Mouse (Mus musculus) layer of hippocampus, adult 18-20 months (tissue): Measurements from ENCODE around the gene Ifna15. TPM values are rescaled to one million over a fixed set of nuclear protein-coding genes. Genes with fewer than 3 reads are reported as not detected.
"Not testable (repeated sequence)": the region's sequence is repeated elsewhere in the genome, so short reads cannot be mapped to it uniquely, and the experiment has no call there.

Source experiments
- DNase-seq, 2 experiments: peaks; one replicate each; pipeline ENCODE4 v3.0.0; 2022; ENCODE audit warnings: low spot score in 2 of 2
- long read RNA-seq: library from polyadenylated mRNA; stranded (forward); transcript quantifications from one replicate; pipeline ENCODE4 v2.0.0, GENCODE M21; 2021
- total RNA-seq, 2 experiments: library from RNA; stranded (reverse); gene quantifications; 2 replicates each; pipeline ENCODE4 v1.2.3; 2021

Gene Ifna15
- not detected for total RNA-seq
- long read RNA-seq, result 0 reads

DNA sequence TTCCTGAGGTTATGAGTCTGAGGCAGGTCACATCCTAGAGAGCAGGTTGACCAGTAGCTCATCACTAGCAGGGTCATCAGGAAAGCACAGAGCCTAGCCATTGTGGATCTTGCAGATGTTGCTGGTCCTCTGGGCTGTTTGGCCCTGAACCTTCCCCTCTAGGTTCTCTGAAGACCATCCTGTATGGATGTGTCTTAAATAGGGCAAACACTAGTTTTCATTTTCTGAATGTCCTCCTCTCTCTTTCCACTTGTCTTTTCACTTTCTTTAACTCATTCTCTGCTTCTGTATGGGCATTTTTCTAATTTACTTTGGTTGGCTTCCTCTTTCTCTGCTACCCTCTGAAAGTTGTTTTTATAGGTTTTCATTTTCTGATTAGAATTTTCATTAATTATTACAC, at the start of gene Ifna15:
Gene Ifna15 (minus strand): TSS at position 101 of the 400 bp plus-strand sequence.
- DNase-seq, result not testable (repeated sequence)

DNA sequence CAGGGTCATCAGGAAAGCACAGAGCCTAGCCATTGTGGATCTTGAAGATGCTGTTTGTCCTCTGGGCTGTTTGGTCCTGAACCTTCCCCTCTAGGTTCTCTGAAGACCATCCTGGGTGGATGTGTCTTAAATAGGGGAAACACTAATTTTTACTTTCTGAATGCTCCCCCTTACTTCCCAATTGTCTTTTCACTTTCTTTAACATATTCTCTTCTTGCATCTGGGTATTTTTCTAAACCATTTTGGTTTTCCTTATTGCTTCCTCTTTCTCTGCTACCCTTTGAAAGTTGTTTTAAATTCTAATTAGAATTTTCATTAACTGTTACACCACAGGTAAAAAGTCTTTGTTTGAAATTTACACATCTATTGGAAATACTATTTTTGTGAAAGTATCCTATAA, 45.2 kb upstream of the Ifna15 start, which contains the start of gene Ifna12:
Gene Ifna12 (minus strand): TSS at position 101 of the 400 bp plus-strand sequence.
- DNase-seq, result no peak

DNA sequence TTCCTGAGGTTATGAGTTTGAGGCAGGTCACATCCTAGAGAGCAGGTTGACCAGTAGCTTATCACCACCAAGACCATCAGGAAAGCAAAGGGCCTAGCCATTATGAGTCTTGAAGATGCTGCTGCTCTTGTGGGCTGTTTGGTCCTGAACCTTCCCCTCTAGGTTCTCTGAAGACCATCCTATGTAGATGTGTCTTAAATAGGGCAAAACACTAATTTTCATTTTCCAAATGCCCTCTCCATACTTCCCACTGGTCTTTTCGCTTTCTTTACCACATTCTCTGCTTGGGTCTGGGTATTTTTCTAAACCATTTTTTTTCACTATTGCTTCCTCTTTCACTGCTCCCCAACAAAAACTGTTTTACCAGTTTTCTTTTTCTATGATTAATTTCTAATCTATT, 34.2 kb upstream of the Ifna15 start, which contains the start of gene Ifna9:
Gene Ifna9 (minus strand): TSS at position 101 of the 400 bp plus-strand sequence.
- DNase-seq, result no peak

DNA sequence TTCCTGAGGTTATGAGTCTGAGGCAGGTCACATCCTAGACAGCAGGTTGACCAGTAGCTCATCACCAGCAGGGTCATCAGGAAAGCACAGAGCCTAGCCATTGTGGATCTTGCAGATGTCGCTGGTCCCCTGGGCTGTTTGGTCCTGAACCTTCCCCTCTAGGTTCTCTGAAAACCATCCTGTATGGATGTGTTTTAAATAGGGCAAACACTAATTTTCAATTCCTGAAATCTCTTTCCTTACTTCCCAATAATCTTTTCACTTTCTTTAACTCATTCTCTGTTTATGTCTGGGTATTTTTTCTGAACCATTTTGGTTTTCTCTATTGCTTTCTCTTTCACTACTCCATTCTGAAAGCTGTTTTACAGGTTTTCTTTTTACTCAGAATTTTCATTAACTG, 13.7 kb upstream of the Ifna15 start, which contains the start of gene Ifna14:
Gene Ifna14 (minus strand): TSS at position 101 of the 400 bp plus-strand sequence.
- no peak for DNase-seq

DNA sequence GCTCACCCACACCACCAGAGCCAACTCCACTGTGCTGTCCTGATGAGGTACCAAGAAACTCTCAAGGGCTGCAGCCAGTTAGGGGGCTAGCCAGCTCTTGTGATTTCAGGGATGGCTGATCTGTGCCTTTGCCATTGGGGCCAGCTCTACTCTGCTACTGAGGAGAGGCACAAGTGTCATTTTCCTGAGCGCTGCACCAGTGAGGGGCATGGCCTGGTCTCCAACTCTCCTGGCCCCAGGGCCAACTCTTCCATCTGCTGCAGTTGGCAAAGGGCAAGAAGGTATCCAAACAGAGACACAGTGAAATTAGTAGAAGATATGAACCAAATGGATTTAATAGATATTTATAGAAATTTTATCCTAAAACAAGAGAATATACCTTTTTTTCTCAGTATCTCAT, 3.7 kb upstream of the Ifna15 start:
- no peak for DNase-seq

DNA sequence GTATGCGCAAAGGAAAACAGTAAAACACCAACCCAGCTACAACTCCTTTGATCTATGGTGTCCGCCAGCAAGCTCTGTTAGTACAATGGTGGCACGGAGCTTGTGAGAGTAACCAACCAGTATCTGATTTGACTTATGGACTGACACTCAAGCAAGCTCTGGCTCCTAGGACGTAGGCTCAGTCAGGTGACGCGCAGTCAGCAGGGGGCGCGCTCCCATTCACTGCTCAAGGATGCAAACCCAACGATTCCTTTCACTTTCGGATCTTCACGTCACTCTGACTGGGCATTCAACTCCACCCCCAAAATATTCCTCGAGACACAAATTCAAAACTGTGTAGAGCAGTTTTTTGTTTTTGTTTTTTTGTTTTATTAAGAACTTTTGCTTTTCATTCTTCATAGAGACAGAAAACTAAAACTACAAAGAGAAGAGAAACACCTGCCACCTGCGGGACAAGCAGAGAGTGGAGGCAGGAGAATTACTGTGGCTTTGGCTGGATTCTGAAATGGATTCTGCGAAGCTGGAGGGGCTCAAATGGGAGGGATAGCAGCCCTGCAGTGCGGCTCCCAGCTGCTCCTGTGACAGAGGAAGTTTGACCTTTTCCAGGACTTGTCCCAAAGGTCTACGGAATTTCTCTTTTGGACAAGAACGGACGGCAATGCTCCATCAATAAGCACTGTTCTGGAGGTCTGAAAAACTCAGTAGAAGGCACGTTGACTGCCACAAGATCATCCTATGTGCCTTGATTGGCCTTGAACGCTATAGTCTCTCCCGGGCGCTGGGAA, 7.7 kb downstream of the Ifna15 start:
- DNase-seq, result peak; percentile 14 to 78

DNA sequence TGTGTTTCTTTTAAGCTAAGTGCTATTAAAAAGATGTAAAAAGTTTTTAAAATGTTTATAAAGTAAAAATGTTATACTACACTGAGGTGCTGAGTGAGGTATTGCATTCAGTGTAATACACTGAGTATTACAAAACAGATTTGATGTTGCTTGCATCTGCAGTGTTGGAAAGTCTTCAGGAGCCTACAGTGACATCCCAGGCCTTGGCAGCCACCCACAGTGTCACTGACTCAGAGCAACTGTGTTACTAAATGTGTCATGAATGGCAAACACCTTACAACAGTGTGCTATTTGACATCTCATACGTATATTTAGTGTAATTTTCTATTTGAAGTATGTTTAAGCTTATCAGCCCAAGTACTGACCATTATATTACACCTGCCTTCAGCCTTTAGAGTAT, 10.1 kb downstream of the Ifna15 start:
- no peak for DNase-seq

DNA sequence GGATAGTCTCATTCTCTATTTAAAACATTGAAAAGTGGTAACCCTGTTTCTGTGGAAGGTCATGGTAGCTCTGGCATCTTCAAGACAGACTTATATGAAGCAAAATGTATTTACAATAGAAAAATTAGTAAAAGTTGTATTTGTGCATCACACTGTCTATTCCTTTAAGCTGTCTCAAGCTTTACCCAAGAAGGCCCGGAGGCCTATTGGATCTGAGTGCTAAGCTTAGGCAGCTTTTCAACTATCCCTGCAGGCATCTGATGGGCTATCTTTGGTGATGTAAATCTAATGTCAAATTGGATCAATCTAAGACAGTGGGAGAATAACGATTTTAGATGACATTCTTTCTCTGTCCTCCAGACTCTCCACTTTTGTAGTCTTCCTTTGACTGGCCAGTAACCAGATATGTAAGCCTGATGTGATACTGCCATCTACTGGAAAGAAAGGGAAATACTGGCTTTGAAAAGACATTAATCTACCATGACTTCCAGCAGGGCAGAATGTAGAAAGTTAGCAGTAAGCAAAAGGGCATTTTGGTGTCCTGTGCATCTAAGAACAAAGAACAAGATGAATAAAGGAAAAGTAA, 14.3 kb downstream of the Ifna15 start:
- DNase-seq, result peak in 1 of 2 experiments; percentile 62

DNA sequence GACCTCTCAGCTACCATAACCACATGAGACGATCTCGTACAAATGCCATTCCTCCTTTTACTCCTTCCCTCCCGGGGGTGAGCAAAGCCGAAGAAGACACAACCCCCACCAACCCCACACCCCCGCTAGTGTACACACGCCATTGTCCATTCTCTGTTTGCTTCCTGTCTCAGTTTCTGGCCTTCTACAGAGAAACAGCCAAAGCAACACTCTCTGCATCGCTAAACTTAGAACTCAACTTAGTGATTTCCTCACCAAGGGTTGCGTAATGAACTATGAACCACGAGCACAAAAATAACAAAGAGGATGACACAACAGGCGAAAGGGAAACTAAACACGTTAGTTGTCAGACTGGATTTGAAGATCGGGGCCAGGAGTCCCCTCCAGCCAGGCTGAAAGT, 20.7 kb downstream of the Ifna15 start:
- peak in 1 of 2 experiments; percentile 12 for DNase-seq

DNA sequence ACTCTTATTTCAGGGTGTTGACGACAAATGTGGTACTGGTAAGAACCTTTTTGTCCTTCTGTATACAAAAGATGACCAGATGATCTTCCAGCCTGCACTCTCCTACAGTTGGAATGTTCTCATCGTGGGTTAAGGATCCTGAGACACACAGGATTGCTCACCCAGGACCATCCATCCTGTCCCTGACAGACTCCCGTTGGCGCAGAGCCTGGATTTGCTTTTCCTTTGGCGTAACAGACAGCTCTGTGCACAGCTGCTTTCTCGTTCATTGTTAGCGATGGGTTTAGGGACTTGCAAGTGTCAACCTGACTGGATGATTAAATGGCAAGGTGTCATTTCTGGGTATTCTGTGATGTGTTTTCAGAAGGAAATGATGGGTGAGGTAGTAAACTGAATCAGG, 21.4 kb downstream of the Ifna15 start:
- no peak for DNase-seq

DNA sequence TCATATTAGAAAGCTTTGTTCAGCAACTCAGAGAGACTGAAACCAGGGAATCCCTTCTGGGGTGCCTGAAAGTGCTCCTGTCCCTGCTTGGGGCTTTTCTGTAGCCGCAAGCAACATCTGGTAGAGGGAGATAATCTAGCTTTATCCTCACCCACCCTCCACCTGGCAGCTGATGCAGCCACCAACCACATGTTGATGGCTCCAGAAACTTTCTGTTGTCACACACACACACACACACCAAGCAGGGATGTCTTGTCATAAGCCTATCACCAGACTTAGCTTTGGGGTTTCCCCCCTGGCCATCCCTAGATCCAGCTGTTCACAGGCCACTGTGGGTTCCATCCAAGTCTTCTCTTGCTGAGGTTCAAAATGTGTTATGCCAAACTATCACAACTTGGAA, 22.3 kb downstream of the Ifna15 start:
- no peak for DNase-seq

DNA sequence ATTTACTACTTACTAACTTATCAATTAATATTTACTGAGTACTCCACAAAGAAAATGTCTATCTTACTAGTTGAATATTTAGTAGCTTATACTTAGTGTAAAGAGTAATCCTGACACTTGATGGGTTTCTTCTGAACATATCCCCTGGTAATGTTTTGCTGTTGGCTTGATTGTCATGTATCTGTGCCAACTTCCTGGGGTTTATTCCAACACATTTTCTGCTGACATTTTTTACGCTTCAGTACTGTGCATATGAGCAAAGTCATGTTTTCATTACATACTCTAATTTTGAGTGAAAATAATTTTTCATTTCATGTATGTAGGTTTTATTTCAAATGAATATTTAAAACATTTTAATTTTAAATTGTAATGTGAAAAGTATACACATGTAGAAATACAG, 23.1 kb downstream of the Ifna15 start:
- no peak for DNase-seq

DNA sequence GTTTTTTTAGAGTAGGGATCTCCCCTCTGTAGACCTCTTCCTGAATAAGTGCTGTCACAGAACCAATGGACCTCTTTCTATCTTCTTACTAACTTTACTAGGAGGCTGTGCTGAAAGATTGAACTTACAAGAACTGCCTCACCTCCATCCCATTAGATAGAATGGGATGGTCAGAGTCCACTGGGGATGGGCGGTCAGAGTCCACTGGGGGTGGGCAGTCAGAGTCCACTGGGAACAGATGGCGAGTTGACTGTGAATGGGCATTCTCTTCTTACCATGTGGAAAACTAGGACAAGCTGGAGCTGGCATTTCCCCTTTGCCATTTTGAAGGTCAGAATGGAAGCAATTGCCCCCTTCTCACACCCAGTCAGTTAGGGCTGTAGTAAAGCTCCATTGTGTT, 24.5 kb downstream of the Ifna15 start:
- DNase-seq, result no peak

DNA sequence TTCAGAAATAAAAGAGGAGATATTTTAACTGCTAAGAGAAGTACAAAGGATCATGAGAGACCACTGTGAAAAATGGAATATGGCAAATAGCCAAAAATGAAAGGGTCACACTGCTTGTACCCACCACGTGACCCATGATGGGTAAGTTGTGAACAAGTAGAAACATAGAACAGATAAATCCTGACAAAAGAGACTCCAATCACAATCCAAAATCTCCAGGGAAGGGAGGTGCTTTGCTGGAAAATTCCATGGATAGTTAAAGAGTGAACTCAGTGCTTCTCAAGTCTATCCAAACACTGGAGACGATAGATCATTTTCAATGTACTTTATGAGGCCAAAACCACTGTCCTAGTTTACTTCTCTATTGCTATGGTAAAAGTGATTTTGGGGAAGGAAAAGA, 27.2 kb downstream of the Ifna15 start:
- no peak for DNase-seq

DNA sequence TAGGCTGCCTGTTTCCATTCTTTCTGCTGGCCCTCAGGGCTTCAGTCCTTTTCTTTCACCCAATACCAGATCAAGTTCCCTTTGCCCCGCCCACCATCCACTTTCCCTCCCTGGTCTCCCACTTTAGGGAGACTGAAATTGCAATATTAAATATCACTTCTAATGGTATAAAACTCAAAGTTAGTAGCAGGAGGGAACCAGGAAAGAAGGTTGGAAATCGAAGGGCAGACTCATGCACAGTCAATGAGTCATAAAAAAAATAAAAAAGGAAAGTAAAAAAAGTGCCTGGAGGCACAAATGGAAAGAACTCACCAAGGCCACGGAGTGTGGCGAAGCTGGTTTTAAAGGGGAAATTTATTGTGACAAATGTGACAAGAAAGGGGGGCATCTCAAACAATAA, 27.8 kb downstream of the Ifna15 start:
- no peak for DNase-seq

DNA sequence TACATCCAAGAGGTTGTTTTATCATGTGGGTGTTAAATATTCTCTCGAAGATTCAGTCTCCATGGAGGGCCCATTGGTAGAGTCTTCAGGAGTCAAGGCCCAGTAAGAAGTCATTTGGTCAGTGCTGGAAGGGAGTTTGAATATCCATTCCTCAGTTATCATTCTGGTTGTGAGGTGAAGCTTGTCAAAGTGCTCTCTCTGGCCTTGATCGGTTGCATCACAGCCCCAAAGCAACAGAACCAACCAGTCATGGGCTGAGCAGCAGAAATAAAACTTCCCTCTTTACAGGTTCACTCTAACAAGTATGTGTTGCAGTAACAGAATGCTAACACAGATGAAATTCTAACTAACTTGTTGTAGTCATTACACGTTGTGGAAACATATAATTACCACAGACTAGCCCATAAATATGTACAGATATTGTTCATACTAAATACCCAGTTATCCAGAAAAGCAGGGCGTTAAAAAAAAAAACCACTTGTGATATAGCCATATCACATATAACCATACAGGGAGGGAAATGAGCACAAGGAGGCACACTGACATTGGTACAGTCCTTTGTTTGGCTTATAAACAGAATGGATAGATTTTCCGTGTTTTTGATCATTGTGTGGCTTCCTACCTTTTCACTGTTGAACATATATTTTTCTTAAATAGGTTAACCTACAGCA, 31.5 kb downstream of the Ifna15 start:
- DNase-seq, result no peak

DNA sequence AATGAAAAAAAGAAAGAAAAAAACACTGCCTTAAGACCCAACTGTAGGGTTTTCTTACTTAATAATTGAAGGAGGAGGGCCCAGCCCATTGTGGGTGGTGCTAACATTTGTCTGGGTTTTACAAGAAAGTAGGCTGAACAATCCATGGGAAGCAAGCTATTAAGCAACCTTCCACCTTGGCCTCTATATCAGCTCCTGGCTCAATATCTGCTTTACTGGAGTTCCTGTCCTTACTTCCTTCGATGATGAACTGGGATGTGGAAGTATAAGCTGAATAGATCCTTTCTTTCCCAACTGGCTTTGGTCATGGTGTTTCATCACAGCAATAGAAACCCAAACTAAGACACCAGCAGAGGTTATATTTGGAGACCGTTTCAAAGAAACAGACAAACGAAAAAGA, 32.7 kb downstream of the Ifna15 start:
- DNase-seq, result no peak

DNA sequence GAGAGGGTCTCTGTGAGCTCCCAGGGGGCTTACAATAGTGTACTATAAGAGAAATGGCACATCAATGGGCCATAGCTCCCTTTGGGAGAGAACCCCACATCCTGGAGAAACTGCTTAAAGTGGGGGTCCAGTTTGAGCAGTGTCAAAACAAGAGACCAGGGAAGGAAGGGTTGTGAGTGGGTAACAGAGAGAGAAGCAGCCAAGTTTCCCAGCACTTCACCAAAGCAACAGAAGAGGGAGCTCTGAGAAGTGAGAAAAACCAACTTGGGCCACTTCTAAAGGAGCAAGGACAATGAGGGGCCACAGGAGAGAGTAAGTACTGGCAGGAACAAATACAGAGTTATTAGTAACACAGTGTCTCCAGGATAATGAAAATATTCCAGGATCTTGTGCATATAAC, 34.8 kb downstream of the Ifna15 start:
- DNase-seq, result no peak

DNA sequence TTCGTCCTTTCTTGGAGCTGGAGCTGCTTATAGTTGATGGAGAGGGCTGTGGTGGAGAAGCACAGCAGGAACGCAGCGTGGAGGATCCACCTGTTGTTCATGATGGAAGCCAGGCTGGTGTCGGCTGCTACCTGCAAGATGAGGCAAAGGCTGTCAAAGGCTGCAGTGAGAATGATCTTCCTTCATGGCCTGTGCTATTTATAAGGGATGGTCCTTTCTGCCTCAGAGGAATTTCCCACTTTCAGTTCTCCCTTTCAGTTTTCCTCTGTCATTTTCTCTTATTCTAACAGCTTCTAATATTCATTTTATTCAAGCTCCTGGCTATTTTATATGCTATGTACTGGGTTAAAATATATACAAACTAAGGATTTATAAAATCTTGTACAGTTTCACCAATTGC, 35.4 kb downstream of the Ifna15 start, which contains the start of gene Ifnb1:
Gene Ifnb1 (minus strand): TSS at position 101 of the 400 bp plus-strand sequence.
- no peak for DNase-seq

DNA sequence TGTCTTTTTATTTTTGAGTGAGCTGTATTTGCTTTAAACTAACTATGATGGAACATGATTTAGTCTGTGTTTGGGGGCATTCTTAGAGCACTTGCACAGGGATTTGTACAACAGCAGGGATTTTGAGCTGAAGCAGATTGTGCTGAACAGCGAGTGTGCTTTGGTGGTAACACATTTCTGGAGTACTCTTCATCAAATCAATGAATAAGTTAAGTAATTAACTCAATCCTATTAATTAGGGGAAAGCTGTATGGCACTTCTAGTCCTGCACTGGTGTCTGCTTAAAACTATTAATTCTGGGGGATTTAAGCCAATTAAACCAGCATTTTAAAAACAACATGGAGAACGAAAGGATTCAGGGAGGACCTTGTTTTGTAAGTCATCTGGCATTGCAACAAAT, 40.1 kb downstream of the Ifna15 start:
- no peak for DNase-seq

DNA sequence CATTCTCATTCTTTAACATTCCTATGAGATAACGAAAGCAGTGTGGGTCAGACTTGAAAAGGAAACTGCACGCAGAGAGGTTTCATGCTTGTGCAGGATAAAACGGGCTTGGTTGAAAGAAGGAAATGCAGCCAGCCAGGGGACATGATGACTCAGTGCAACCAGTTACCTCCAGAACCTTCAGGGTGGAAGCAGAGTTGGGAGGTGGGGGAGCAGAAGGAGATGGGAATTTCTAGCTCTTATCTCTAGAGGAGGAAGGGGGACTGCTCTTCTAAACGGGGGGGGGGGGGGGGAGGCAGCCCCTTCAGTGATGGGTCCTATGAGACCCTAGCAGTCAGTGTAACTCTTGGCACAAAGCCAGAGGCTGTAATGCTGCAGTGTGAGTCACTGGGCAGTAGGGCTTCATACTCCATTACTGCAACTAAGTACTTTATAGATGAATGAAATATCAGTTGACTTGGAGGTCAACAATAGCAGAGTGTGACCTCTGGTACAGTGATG, 42.3 kb downstream of the Ifna15 start:
- DNase-seq, result no peak

DNA sequence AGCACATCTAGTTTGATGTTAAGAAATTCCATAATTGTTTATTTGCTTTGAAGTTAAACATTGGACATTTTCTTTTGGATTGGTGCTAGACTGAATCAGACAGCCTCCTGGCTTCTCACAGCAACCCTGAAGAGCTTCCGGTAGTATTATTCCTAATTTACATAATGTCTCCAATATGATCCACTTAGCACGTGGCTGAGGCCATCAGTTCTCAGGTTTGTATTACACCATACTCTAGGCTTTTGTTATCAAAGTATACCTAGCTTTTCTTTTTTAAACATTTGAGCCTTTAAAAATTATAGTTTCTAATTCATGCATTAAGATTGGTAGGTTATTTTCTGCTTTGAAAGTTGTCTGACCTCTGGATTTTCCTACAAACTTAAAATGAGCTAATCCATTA, 42.8 kb downstream of the Ifna15 start:
- DNase-seq, result no peak
